Mouse (Mus musculus) hindbrain, embryonic 11.5 days (tissue): ENCODE results near the gene Gm20765. TPM values are rescaled to one million over a fixed set of nuclear protein-coding genes. Genes with fewer than 3 reads are reported as not detected.
"Not testable (repeated sequence)": the region's sequence is repeated elsewhere in the genome, so short reads cannot be mapped to it uniquely, and the experiment has no call there.

Experiments used
- ATAC-seq: fragments of 200-750 bp; cut with Nextera tagmentation; 2 replicates; pipeline ENCODE4 v1.8.0; 2017; ENCODE audit warnings: mild to moderate bottlenecking, moderate TSS enrichment, moderate library complexity; ENCODE audit not compliant: low FRiP score
- DNase-seq: peaks from one replicate; pipeline ENCODE4 v3.0.0-alpha.2; 2015; ENCODE audit warnings: low spot score
- H3K27ac ChIP-seq: fragments of 300-500 bp; sonication (generic); 2 replicates; pipeline ENCODE4 v1.5.1; 2014; ENCODE audit warnings: mild to moderate bottlenecking, low read depth, low read length
- H3K27me3 ChIP-seq: fragments of 300-500 bp; sonication (generic); 2 replicates; pipeline ENCODE4 v1.6.1; 2014; ENCODE audit warnings: mild to moderate bottlenecking, low read length, moderate library complexity, mixed read lengths; ENCODE audit not compliant: control insufficient read depth, insufficient read depth
- H3K36me3 ChIP-seq: fragments of 300-500 bp; sonication (generic); 2 replicates; pipeline ENCODE4 v1.6.1; 2014; ENCODE audit warnings: mild to moderate bottlenecking, low read length, moderate library complexity, mixed read lengths; ENCODE audit not compliant: control insufficient read depth, insufficient read depth
- H3K4me1 ChIP-seq: fragments of 300-500 bp; sonication (generic); replicated peaks from 2 replicates; pipeline ENCODE4 v1.6.1; 2014; ENCODE audit warnings: low read length, mixed read lengths; ENCODE audit not compliant: control insufficient read depth, insufficient read depth
- H3K4me2 ChIP-seq: fragments of 300-500 bp; sonication (generic); replicated peaks from 2 replicates; pipeline ENCODE4 v1.6.1; 2014; ENCODE audit warnings: mild to moderate bottlenecking, low read depth, low read length
- H3K4me3 ChIP-seq: fragments of 300-500 bp; sonication (generic); 2 replicates; pipeline ENCODE4 v1.5.1; 2014; ENCODE audit warnings: low read depth, low read length
- H3K9ac ChIP-seq: fragments of 300-500 bp; sonication (generic); 2 replicates; pipeline ENCODE4 v1.6.1; 2014; ENCODE audit warnings: low read depth, low read length
- H3K9me3 ChIP-seq: fragments of 300-500 bp; sonication (generic); 2 replicates; pipeline ENCODE4 v1.6.1; 2016; ENCODE audit warnings: low read length; ENCODE audit not compliant: control insufficient read depth
- WGBS: fragments of 180-500 bp; shearing (Covaris S2); extraction: QIAGEN DNeasy Blood & Tissue Kit; methylation state at CpG from one replicate; pipeline ENCODE4 v1.1.7; 2014; 5-methylcytosine and 5-hydroxymethylcytosine counted together
- polyA plus RNA-seq: library from polyadenylated mRNA; unstranded; fragments of >200 nt; fragmentation: Nextera tagmentation; extraction: Ambion mirVana; gene quantifications from 2 replicates; pipeline ENCODE4 v1.2.1, GENCODE M21; 2014

The Gm20765 gene
- not detected in 2 replicates for polyA plus RNA-seq

DNA sequence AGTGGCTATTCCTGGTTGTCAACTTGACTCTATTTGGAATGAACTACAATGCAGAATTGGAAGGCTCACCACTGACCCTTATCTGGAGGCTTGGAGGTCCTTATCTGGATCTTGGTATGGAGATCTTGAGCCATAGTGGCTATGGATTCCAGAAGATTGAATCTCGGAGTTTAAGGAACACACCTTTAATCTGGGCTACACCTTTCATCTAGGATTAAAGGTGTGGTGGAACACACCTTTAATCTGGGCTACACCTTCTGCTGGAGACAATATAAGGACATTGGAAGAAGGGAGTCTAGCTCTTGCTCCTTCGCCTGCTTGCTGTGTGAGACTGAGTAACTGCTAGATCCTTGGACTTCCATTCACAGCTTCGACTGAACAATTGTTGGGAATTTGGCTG lies at the start of gene Gm20765:
Gm20765 (plus strand) TSS at position 301 of the 400 bp plus-strand sequence.
- WGBS: no CpG with 5 or more reads among the region's 3 CpGs
- not testable (repeated sequence) for H3K4me1 ChIP-seq, H3K4me3 ChIP-seq, H3K9ac ChIP-seq, H3K36me3 ChIP-seq, H3K27me3 ChIP-seq, H3K4me2 ChIP-seq, H3K27ac ChIP-seq, H3K9me3 ChIP-seq, ATAC-seq, DNase-seq

DNA sequence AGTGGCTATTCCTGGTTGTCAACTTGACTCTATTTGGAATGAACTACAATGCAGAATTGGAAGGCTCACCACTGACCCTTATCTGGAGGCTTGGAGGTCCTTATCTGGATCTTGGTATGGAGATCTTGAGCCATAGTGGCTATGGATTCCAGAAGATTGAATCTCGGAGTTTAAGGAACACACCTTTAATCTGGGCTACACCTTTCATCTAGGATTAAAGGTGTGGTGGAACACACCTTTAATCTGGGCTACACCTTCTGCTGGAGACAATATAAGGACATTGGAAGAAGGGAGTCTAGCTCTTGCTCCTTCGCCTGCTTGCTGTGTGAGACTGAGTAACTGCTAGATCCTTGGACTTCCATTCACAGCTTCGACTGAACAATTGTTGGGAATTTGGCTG lies 42.6 kb upstream of the Gm20765 start, which contains the start of gene Gm21293:
Gm21293 (plus strand) TSS at position 301 of the 400 bp plus-strand sequence.
- H3K4me2 ChIP-seq, H3K27me3 ChIP-seq, DNase-seq, H3K4me1 ChIP-seq, H3K4me3 ChIP-seq, H3K36me3 ChIP-seq, H3K9me3 ChIP-seq, ATAC-seq, H3K27ac ChIP-seq, H3K9ac ChIP-seq: not testable (repeated sequence)
- no CpG with 5 or more reads among the region's 3 CpGs for WGBS

DNA sequence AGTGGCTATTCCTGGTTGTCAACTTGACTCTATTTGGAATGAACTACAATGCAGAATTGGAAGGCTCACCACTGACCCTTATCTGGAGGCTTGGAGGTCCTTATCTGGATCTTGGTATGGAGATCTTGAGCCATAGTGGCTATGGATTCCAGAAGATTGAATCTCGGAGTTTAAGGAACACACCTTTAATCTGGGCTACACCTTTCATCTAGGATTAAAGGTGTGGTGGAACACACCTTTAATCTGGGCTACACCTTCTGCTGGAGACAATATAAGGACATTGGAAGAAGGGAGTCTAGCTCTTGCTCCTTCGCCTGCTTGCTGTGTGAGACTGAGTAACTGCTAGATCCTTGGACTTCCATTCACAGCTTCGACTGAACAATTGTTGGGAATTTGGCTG lies 34.1 kb upstream of the Gm20765 start, which contains the start of gene Gm6763:
Gm6763 (plus strand) TSS at position 301 of the 400 bp plus-strand sequence.
- not testable (repeated sequence) for H3K36me3 ChIP-seq, H3K9me3 ChIP-seq, H3K9ac ChIP-seq, ATAC-seq, DNase-seq, H3K4me2 ChIP-seq, H3K4me1 ChIP-seq, H3K27me3 ChIP-seq, H3K4me3 ChIP-seq, H3K27ac ChIP-seq
- no CpG with 5 or more reads among the region's 3 CpGs for WGBS

DNA sequence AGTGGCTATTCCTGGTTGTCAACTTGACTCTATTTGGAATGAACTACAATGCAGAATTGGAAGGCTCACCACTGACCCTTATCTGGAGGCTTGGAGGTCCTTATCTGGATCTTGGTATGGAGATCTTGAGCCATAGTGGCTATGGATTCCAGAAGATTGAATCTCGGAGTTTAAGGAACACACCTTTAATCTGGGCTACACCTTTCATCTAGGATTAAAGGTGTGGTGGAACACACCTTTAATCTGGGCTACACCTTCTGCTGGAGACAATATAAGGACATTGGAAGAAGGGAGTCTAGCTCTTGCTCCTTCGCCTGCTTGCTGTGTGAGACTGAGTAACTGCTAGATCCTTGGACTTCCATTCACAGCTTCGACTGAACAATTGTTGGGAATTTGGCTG lies 25.6 kb upstream of the Gm20765 start, which contains the start of gene Gm8764:
Gm8764 (plus strand) TSS at position 301 of the 400 bp plus-strand sequence.
- no CpG with 5 or more reads among the region's 3 CpGs for WGBS
- ATAC-seq, H3K9me3 ChIP-seq, H3K27ac ChIP-seq, H3K4me1 ChIP-seq, H3K9ac ChIP-seq, H3K27me3 ChIP-seq, H3K4me2 ChIP-seq, DNase-seq, H3K4me3 ChIP-seq, H3K36me3 ChIP-seq: not testable (repeated sequence)

DNA sequence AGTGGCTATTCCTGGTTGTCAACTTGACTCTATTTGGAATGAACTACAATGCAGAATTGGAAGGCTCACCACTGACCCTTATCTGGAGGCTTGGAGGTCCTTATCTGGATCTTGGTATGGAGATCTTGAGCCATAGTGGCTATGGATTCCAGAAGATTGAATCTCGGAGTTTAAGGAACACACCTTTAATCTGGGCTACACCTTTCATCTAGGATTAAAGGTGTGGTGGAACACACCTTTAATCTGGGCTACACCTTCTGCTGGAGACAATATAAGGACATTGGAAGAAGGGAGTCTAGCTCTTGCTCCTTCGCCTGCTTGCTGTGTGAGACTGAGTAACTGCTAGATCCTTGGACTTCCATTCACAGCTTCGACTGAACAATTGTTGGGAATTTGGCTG lies 17.1 kb upstream of the Gm20765 start, which contains the start of gene Gm21304:
Gm21304 (plus strand) TSS at position 301 of the 400 bp plus-strand sequence.
- H3K9me3 ChIP-seq, H3K4me1 ChIP-seq, H3K36me3 ChIP-seq, ATAC-seq, DNase-seq, H3K4me3 ChIP-seq, H3K27ac ChIP-seq, H3K27me3 ChIP-seq, H3K9ac ChIP-seq, H3K4me2 ChIP-seq: not testable (repeated sequence)
- no CpG with 5 or more reads among the region's 3 CpGs for WGBS

DNA sequence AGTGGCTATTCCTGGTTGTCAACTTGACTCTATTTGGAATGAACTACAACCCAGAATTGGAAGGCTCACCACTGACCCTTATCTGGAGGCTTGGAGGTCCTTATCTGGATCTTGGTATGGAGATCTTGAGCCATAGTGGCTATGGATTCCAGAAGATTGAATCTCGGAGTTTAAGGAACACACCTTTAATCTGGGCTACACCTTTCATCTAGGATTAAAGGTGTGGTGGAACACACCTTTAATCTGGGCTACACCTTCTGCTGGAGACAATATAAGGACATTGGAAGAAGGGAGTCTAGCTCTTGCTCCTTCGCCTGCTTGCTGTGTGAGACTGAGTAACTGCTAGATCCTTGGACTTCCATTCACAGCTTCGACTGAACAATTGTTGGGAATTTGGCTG lies 8.6 kb upstream of the Gm20765 start, which contains the start of gene Gm21312:
Gm21312 (plus strand) TSS at position 301 of the 400 bp plus-strand sequence.
- H3K4me1 ChIP-seq, DNase-seq, H3K36me3 ChIP-seq, ATAC-seq, H3K27ac ChIP-seq, H3K4me3 ChIP-seq, H3K9me3 ChIP-seq, H3K4me2 ChIP-seq, H3K9ac ChIP-seq, H3K27me3 ChIP-seq: not testable (repeated sequence)
- no CpG with 5 or more reads among the region's 3 CpGs for WGBS

DNA sequence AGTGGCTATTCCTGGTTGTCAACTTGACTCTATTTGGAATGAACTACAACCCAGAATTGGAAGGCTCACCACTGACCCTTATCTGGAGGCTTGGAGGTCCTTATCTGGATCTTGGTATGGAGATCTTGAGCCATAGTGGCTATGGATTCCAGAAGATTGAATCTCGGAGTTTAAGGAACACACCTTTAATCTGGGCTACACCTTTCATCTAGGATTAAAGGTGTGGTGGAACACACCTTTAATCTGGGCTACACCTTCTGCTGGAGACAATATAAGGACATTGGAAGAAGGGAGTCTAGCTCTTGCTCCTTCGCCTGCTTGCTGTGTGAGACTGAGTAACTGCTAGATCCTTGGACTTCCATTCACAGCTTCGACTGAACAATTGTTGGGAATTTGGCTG lies 8.4 kb downstream of the Gm20765 start, which contains the start of gene Gm4340:
Gm4340 (plus strand) TSS at position 301 of the 400 bp plus-strand sequence.
- not testable (repeated sequence) for H3K27me3 ChIP-seq, H3K4me3 ChIP-seq, H3K9me3 ChIP-seq, H3K36me3 ChIP-seq, H3K4me2 ChIP-seq, H3K27ac ChIP-seq, H3K4me1 ChIP-seq, ATAC-seq, H3K9ac ChIP-seq, DNase-seq
- WGBS: no CpG with 5 or more reads among the region's 3 CpGs

DNA sequence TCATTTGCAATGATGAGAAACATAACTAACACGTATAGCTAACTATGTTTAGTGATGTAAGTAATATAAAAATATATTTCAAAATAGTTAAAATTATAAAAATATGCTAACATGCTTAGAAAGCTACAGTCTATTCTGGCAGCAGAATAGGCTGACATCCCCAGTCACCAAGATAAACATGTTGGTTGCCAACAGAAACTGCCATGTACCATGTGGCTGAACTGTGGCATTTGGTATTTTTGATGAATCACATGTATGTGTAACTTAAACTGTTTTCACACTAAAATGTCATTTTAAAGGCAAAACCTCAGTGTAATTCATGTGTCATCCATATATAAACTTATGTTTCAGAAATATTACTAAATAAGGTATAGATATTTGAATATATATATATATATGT lies 24.3 kb downstream of the Gm20765 start:
- Histone ChIP-seq H3K4me3 (no peak overlapping the region), H3K27me3 (no peaks in the 10 kb centered on the region), H3K4me1 (no peaks in the 10 kb centered on the region), H3K4me2 (no peak overlapping the region), H3K9ac (no peak overlapping the region), H3K27ac (no peak overlapping the region), H3K36me3 (no peaks in the 10 kb centered on the region), H3K9me3 (no peaks in the 10 kb centered on the region)
- DNase-seq (no peak), ATAC-seq (no peak)
- WGBS: 86% methylated on average over 1 of the region's 1 CpGs

DNA sequence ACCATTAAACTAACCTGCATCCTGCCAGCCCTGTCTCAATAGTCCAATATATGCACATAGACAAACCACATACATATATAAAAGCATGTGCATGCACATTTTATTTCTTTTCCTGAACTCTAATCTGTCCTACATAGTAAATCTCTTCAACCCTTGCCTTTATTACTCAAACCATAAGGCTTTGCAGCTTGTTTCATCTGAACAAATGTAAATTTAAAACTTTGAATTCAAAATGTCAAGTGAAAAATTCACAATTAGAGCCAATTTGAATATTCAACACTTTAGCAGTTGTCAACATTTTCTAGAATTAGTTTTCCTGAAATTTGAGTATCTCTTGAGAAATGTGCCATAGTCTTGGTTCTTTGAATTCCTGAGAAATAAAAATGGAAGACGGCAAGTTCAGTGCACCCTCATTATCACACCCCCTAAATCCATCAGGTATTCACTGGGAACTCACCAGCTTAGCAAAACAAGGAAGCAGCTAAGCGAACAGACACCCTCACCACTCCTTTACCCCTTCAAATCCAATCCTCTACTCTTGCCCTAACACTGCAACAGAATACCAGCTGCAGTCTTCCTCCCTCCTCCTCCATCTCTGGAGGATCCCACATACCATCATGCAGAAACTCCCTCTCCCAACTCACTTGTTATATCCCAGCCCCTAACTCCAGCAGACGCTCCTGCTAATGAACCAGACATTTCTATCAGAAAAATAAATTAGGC lies 25.1 kb downstream of the Gm20765 start:
- no peak overlapping the region for H3K4me2 ChIP-seq
- WGBS: 77% methylated on average over 3 of the region's 3 CpGs
- DNase-seq (no peak), ATAC-seq (no peak)
- no peaks in the 10 kb centered on the region for H3K36me3 ChIP-seq
- no peaks in the 10 kb centered on the region for H3K27me3 ChIP-seq
- H3K4me1 ChIP-seq: no peaks in the 10 kb centered on the region
- H3K9me3 ChIP-seq: no peaks in the 10 kb centered on the region
- H3K27ac ChIP-seq: no peak overlapping the region
- H3K4me3 ChIP-seq: no peak overlapping the region
- H3K9ac ChIP-seq: no peak overlapping the region
